Mouse (Mus musculus): ENCODE data around the gene Dapl1. TPM values are rescaled to one million over a fixed set of nuclear protein-coding genes. Genes with fewer than 3 reads are reported as not detected.

Gene Dapl1
- total and polyA plus RNA-seq, 3 experiments, result not detected

GRCm38 (mm10) chr2:59520663-59521062 lies 36.2 kb downstream of the Dapl1 start:
- H3K79me2 ChIP-seq (replicated peaks; ENCODE audit: control insufficient read depth, insufficient read depth, low read length), result no peaks in the 10 kb centered on the region
- no peak overlapping the region for H3K9ac ChIP-seq (ENCODE audit: low read depth, low read length)
- TF ChIP-seq POLR2A (IDR thresholded peaks at IDR 0.05; ENCODE audit: insufficient read depth, low read depth, low read length) (no peak), CTCF (IDR thresholded peaks at IDR 0.05) (no peak)
- no peak overlapping the region for H3K4me3 ChIP-seq
- no peak for DNase-seq
- intact Hi-C loops (cut with DNase I), result loop anchor here (10.0 kb wide), 1 partner anchor 684 kb away; the partner anchor contains the start of genes Baz2b and March7
- no peaks in the 10 kb centered on the region; the same call in 1 of the 2 replicates for H3K4me1 ChIP-seq (ENCODE audit: control insufficient read depth, insufficient read depth, low read length)
- H3K27ac ChIP-seq, result no peak overlapping the region
- H3K36me3 ChIP-seq (ENCODE audit: control insufficient read depth, insufficient read depth, low read length), result no peaks in the 10 kb centered on the region
- WGBS, result 92% methylated on average over 10 of the region's 10 CpGs
- H3K27me3 ChIP-seq (ENCODE audit: control insufficient read depth, insufficient read depth, low read length), result no peaks in the 10 kb centered on the region

DNA sequence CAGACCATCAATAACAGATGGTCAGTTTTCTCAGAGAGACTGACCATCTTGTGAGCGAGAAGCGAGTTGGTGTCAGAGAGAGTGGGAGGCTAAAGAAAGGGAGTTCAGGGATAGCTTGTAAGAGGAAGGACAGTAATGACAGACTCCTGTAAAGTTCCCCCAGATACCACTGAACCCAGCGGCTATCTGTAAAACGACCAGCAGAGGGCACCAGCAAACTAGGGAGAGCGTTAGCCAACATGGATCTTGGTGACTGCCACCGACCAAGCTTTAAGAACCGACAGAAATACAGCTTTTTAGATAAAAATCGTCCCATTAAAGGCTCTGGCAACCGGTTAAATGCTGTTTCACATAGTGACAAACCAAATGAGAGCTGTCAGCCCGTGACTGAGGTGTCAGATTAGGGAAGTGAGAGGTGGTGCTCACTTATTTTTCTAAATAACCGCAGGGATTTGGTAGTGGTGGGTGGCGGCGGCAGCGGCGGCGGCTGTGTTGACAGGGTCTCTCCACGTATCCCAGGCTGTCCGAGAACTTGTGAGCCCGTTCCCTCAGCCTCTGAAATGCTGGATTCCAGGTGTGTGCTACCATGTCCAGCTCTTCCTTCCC lies 37.7 kb downstream of the Dapl1 start:
- peak; percentile 82; the same call in 1 of the 2 replicates for TF ChIP-seq EP300 (IDR thresholded peaks at IDR 0.05; ENCODE audit: insufficient read depth, low read depth, low read length)
- no peak for TF ChIP-seq POLR2A (IDR thresholded peaks at IDR 0.05; ENCODE audit: insufficient read depth, low read depth, low read length)
- TF ChIP-seq CTCF (IDR thresholded peaks at IDR 0.05), result peak; percentile 94
- Histone ChIP-seq H3K9ac (ENCODE audit: low read depth, low read length) (peak overlapping the region; percentile 27), H3K27me3 (ENCODE audit: control insufficient read depth, insufficient read depth, low read length) (no peaks in the 10 kb centered on the region), H3K4me1 (ENCODE audit: control insufficient read depth, insufficient read depth, low read length) (no peaks in the 10 kb centered on the region; the same call in 1 of the 2 replicates), H3K27ac (peak overlapping the region; percentile 80), H3K79me2 (replicated peaks; ENCODE audit: control insufficient read depth, insufficient read depth, low read length) (no peaks in the 10 kb centered on the region), H3K36me3 (ENCODE audit: control insufficient read depth, insufficient read depth, low read length) (no peaks in the 10 kb centered on the region), H3K4me3 (peak overlapping the region; percentile 19)
- intact Hi-C loops (cut with DNase I), result loop anchor here (2.0 to 10.0 kb wide), 2 partner anchors 683 to 895 kb away; partner anchors contain the start of genes Baz2b and March7
- WGBS, result 8% methylated on average over 19 of the region's 19 CpGs
- peak; percentile 71 to 81 for DNase-seq

DNA sequence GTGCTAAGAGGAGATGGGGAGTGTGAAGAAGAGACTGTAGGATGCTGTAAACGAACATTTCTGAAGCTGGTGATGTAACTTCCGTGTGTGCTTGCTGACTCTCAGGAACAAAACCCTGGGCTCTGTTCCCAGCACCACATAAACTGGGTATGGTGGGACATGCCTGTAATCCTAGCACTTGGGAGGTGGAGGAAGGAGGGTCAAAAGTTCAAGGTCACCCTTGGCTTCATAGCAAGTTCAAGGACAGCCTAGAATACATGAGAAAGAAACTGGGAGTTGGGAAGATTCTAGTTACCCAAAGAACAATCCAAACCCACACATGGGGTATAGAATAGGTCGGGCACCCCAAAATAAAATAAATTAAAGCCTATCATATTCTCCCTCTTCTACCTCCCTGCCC lies 39.1 kb downstream of the Dapl1 start:
- 90% methylated on average over 3 of the region's 3 CpGs for WGBS
- DNase-seq, result no peak
- no peak overlapping the region for H3K4me3 ChIP-seq
- H3K9ac ChIP-seq (ENCODE audit: low read depth, low read length), result no peak overlapping the region
- H3K27ac ChIP-seq, result no peak overlapping the region
- no peaks in the 10 kb centered on the region for H3K79me2 ChIP-seq (replicated peaks; ENCODE audit: control insufficient read depth, insufficient read depth, low read length)
- H3K27me3 ChIP-seq (ENCODE audit: control insufficient read depth, insufficient read depth, low read length), result no peaks in the 10 kb centered on the region
- intact Hi-C loops (cut with DNase I), result loop anchor here (2.0 to 10.0 kb wide), 2 partner anchors 681 to 893 kb away; partner anchors contain the start of genes Baz2b and March7
- TF ChIP-seq POLR2A (IDR thresholded peaks at IDR 0.05; ENCODE audit: insufficient read depth, low read depth, low read length) (no peak), CTCF (IDR thresholded peaks at IDR 0.05) (no peak), EP300 (IDR thresholded peaks at IDR 0.05; ENCODE audit: insufficient read depth, low read depth, low read length) (no peak)
- H3K4me1 ChIP-seq (ENCODE audit: control insufficient read depth, insufficient read depth, low read length), result peaks cover 1% of the 10 kb centered on the region
- no peaks in the 10 kb centered on the region for H3K36me3 ChIP-seq (ENCODE audit: control insufficient read depth, insufficient read depth, low read length)

- peak; percentile 43 to 69 for DNase-seq
- intact Hi-C loops (cut with DNase I), result loop anchor here (5.0 to 10.0 kb wide), 3 partner anchors 145 to 678 kb away; partner anchors contain the start of genes Baz2b and March7
- H3K27ac ChIP-seq, result peak overlapping the region; percentile 86
Measured at GRCm38 (mm10) chr2:59526893-59527292, 42.4 kb downstream of the Dapl1 start.

GRCm38 (mm10) chr2:59529574-59530080 lies 45.2 kb downstream of the Dapl1 start:
- no peak for TF ChIP-seq POLR2A (IDR thresholded peaks at IDR 0.05; ENCODE audit: insufficient read depth, low read depth, low read length)
- no peak for TF ChIP-seq EP300 (IDR thresholded peaks at IDR 0.05; ENCODE audit: insufficient read depth, low read depth, low read length)
- TF ChIP-seq CTCF (IDR thresholded peaks at IDR 0.05), result no peak
- intact Hi-C loops (cut with DNase I), result loop anchor here (5.0 to 10.0 kb wide), 3 partner anchors 143 to 675 kb away; partner anchors contain the start of genes Baz2b and March7
- H3K9ac ChIP-seq (ENCODE audit: low read depth, low read length), result no peak overlapping the region
- H3K27me3 ChIP-seq (ENCODE audit: control insufficient read depth, insufficient read depth, low read length), result no peaks in the 10 kb centered on the region
- no peaks in the 10 kb centered on the region for H3K36me3 ChIP-seq (ENCODE audit: control insufficient read depth, insufficient read depth, low read length)
- DNase-seq, result no peak
- H3K79me2 ChIP-seq (replicated peaks; ENCODE audit: control insufficient read depth, insufficient read depth, low read length), result no peaks in the 10 kb centered on the region
- H3K27ac ChIP-seq, result peak overlapping the region; percentile 40
- peaks cover 1% of the 10 kb centered on the region for H3K4me1 ChIP-seq (ENCODE audit: control insufficient read depth, insufficient read depth, low read length)
- no peak overlapping the region for H3K4me3 ChIP-seq
- WGBS, result 69% methylated on average over 17 of the region's 17 CpGs

More at GRCm38 (mm10) chr2:59526893-59527292, 42.4 kb downstream of the Dapl1 start:
- 46% methylated on average over 9 of the region's 9 CpGs for WGBS
- H3K27me3 ChIP-seq (ENCODE audit: control insufficient read depth, insufficient read depth, low read length), result no peaks in the 10 kb centered on the region
- H3K9ac ChIP-seq (ENCODE audit: low read depth, low read length), result no peak overlapping the region
- no peak overlapping the region; the same call in 1 of the 2 replicates for H3K4me3 ChIP-seq
- no peaks in the 10 kb centered on the region for H3K36me3 ChIP-seq (ENCODE audit: control insufficient read depth, insufficient read depth, low read length)
- H3K4me1 ChIP-seq (ENCODE audit: control insufficient read depth, insufficient read depth, low read length), result peaks cover 1% of the 10 kb centered on the region
- H3K79me2 ChIP-seq (replicated peaks; ENCODE audit: control insufficient read depth, insufficient read depth, low read length), result no peaks in the 10 kb centered on the region
- TF ChIP-seq CTCF (IDR thresholded peaks at IDR 0.05) (no peak), POLR2A (IDR thresholded peaks at IDR 0.05; ENCODE audit: insufficient read depth, low read depth, low read length) (peak; percentile 18; the same call in 1 of the 2 replicates), EP300 (IDR thresholded peaks at IDR 0.05; ENCODE audit: insufficient read depth, low read depth, low read length) (peak; percentile 96)

DNA sequence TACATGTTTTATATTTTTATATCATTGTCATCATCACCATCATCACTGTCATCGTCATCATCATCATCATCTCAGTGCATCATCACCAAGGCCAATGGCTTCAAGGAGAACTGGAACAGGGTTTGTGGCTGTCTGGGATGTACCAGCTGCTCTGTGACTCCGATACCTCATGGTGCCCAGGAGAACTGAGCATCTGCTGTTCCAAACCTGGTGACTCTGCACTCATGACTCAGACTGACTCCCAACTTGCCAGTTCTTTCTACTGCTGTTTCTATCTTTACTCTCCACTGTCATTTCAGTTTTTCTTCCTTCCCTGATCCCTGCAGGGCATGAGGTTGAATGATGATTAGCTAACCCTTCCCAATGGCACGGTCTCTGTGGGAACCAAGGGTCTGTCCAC lies 46.4 kb downstream of the Dapl1 start:
- Histone ChIP-seq H3K36me3 (ENCODE audit: control insufficient read depth, insufficient read depth, low read length) (no peaks in the 10 kb centered on the region), H3K9ac (ENCODE audit: low read depth, low read length) (no peak overlapping the region), H3K27me3 (ENCODE audit: control insufficient read depth, insufficient read depth, low read length) (no peaks in the 10 kb centered on the region), H3K4me1 (ENCODE audit: control insufficient read depth, insufficient read depth, low read length) (peaks cover 1% of the 10 kb centered on the region), H3K79me2 (replicated peaks; ENCODE audit: control insufficient read depth, insufficient read depth, low read length) (no peaks in the 10 kb centered on the region), H3K27ac (no peak overlapping the region), H3K4me3 (no peak overlapping the region)
- no peak for DNase-seq
- no peak for TF ChIP-seq CTCF (IDR thresholded peaks at IDR 0.05)
- TF ChIP-seq POLR2A (IDR thresholded peaks at IDR 0.05; ENCODE audit: insufficient read depth, low read depth, low read length), result no peak
- TF ChIP-seq EP300 (IDR thresholded peaks at IDR 0.05; ENCODE audit: insufficient read depth, low read depth, low read length), result no peak
- WGBS, result 92% methylated on average over 3 of the region's 3 CpGs
- intact Hi-C loops (cut with DNase I), result no loop called here
